Mouse (Mus musculus): ENCODE measurements around the gene Nfia. TPM values are rescaled to one million over a fixed set of nuclear protein-coding genes. Genes with fewer than 3 reads are reported as not detected.

Gene Nfia
- polyA plus RNA-seq, 1 experiment from 2014 or later = 52.9 TPM

DNA sequence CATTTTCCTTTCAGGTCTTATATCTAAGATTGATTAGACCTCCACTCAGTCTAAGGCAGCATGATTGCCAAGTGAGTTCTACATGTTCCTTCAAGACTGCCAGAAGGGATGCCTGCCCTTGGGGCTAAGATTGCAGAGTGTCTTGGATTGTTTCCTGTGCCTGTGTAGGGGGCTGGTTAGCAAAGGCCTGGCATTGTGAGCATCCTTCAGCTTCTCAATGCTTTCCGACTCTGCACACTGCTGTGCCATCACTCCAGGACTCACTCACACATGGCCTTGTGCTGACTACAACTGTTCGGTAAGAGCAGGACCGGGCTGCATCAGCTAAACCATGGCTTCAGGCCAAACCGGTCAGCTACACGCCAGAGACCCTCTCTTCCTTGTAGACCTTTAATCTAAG, 229.7 kb downstream of the Nfia start:
- 55% methylated on average over 5 of the region's 5 CpGs for WGBS
- Histone ChIP-seq H3K9me3 (ENCODE audit: control insufficient read depth, low read length) (no peaks in the 10 kb centered on the region), H3K36me3 (ENCODE audit: control insufficient read depth, insufficient read depth, low read length) (no peaks in the 10 kb centered on the region; the same call in 1 of the 2 replicates), H3K27ac (ENCODE audit: low read length) (no peak overlapping the region; the same call in 1 of the 2 replicates), H3K4me3 (ENCODE audit: low read length) (no peak overlapping the region), H3K4me2 (ENCODE audit: low read depth, low read length) (no peak overlapping the region), H3K27me3 (ENCODE audit: control insufficient read depth, insufficient read depth, low read depth, low read length) (no peaks in the 10 kb centered on the region), H3K9ac (ENCODE audit: low read length) (no peak overlapping the region), H3K4me1 (replicated peaks; ENCODE audit: control insufficient read depth, insufficient read depth, low read length) (peaks cover 38% of the 10 kb centered on the region)
- no peak for ATAC-seq (ENCODE audit: low read depth)

- Histone ChIP-seq H3K4me3 (ENCODE audit: low read length) (peak overlapping the region; percentile 16; the same call in 1 of the 2 replicates), H3K4me2 (ENCODE audit: low read depth, low read length) (peak overlapping the region; percentile 49), H3K4me1 (replicated peaks; ENCODE audit: control insufficient read depth, insufficient read depth, low read length) (peaks cover 38% of the 10 kb centered on the region), H3K9me3 (ENCODE audit: control insufficient read depth, low read length) (no peaks in the 10 kb centered on the region), H3K36me3 (ENCODE audit: control insufficient read depth, insufficient read depth, low read length) (no peaks in the 10 kb centered on the region; the same call in 1 of the 2 replicates), H3K27me3 (ENCODE audit: control insufficient read depth, insufficient read depth, low read depth, low read length) (no peaks in the 10 kb centered on the region), H3K9ac (ENCODE audit: low read length) (peak overlapping the region; percentile 59), H3K27ac (ENCODE audit: low read length) (peak overlapping the region; percentile 99)
- peak; percentile 87 for ATAC-seq (ENCODE audit: low read depth)
- WGBS = 11% methylated on average over 12 of the region's 12 CpGs
These were observed 231.0 kb downstream of the Nfia start for GRCm38 (mm10) chr4:98003323-98004107.

- Histone ChIP-seq H3K27ac (ENCODE audit: low read length) (peak overlapping the region; percentile 99), H3K4me3 (ENCODE audit: low read length) (peak overlapping the region; percentile 16; the same call in 1 of the 2 replicates), H3K36me3 (ENCODE audit: control insufficient read depth, insufficient read depth, low read length) (no peaks in the 10 kb centered on the region; the same call in 1 of the 2 replicates), H3K4me2 (ENCODE audit: low read depth, low read length) (peak overlapping the region; percentile 49), H3K9ac (ENCODE audit: low read length) (peak overlapping the region; percentile 59), H3K4me1 (replicated peaks; ENCODE audit: control insufficient read depth, insufficient read depth, low read length) (peaks cover 38% of the 10 kb centered on the region), H3K9me3 (ENCODE audit: control insufficient read depth, low read length) (no peaks in the 10 kb centered on the region), H3K27me3 (ENCODE audit: control insufficient read depth, insufficient read depth, low read depth, low read length) (no peaks in the 10 kb centered on the region)
- 2% methylated on average over 11 of the region's 11 CpGs for WGBS
- peak; percentile 94 for ATAC-seq (ENCODE audit: low read depth)
These were observed 231.6 kb downstream of the Nfia start for GRCm38 (mm10) chr4:98004108-98004625.

DNA sequence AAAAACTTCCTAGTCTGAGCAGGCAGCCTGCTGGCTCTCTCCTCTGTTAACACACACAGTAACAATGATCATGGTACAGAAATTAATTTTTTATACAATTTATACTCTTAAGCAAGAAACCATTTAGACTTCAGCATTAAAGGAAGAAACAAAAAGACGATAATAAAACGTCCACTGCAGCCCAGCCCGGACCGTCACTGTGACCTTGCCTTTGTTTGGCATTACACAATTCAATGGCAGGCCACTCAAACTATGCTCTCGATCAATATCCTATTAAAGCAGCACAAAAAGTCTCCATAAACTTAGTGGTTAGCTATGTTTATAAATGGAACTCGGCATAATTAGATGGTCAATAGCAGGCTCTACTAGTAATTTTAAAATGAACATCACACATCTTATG, 232.5 kb downstream of the Nfia start:
- Histone ChIP-seq H3K36me3 (ENCODE audit: control insufficient read depth, insufficient read depth, low read length) (no peaks in the 10 kb centered on the region; the same call in 1 of the 2 replicates), H3K27me3 (ENCODE audit: control insufficient read depth, insufficient read depth, low read depth, low read length) (no peaks in the 10 kb centered on the region), H3K4me3 (ENCODE audit: low read length) (no peak overlapping the region), H3K27ac (ENCODE audit: low read length) (peak overlapping the region; percentile 99), H3K4me1 (replicated peaks; ENCODE audit: control insufficient read depth, insufficient read depth, low read length) (peaks cover 38% of the 10 kb centered on the region), H3K9ac (ENCODE audit: low read length) (peak overlapping the region; percentile 59), H3K4me2 (ENCODE audit: low read depth, low read length) (peak overlapping the region; percentile 49; the same call in 1 of the 2 replicates), H3K9me3 (ENCODE audit: control insufficient read depth, low read length) (no peaks in the 10 kb centered on the region)
- no peak for ATAC-seq (ENCODE audit: low read depth)
- 62% methylated on average over 6 of the region's 6 CpGs for WGBS

- Histone ChIP-seq H3K4me3 (ENCODE audit: low read length) (no peak overlapping the region), H3K27ac (ENCODE audit: low read length) (no peak overlapping the region), H3K9me3 (ENCODE audit: control insufficient read depth, low read length) (no peaks in the 10 kb centered on the region), H3K4me1 (replicated peaks; ENCODE audit: control insufficient read depth, insufficient read depth, low read length) (peaks cover 18% of the 10 kb centered on the region), H3K9ac (ENCODE audit: low read length) (no peak overlapping the region), H3K27me3 (ENCODE audit: control insufficient read depth, insufficient read depth, low read depth, low read length) (no peaks in the 10 kb centered on the region), H3K36me3 (ENCODE audit: control insufficient read depth, insufficient read depth, low read length) (no peaks in the 10 kb centered on the region), H3K4me2 (ENCODE audit: low read depth, low read length) (no peak overlapping the region)
- 52% methylated on average over 4 of the region's 4 CpGs for WGBS
- ATAC-seq (ENCODE audit: low read depth) = no peak
These were observed 236.4 kb downstream of the Nfia start for GRCm38 (mm10) chr4:98008814-98009368.

DNA sequence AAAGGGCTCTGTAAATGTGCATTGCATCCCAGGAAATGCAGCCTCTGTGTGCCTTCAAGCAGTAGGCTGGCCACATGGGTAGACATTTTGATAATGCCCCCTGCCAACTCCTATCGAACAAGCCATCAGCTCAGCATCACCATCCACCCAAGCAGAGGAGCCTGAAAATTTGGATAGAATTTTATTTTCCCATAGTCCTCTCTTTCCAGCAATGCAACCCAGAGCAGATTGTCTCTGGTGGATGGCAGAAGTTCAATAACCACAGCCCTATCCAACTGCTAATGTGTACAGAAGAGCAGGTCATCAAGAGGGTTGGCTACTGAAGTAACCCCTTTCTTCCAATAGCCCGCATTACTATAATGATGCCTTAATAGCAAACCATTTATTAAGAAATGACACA, 237.4 kb downstream of the Nfia start:
- Histone ChIP-seq H3K27ac (ENCODE audit: low read length) (no peak overlapping the region), H3K27me3 (ENCODE audit: control insufficient read depth, insufficient read depth, low read depth, low read length) (no peaks in the 10 kb centered on the region), H3K4me2 (ENCODE audit: low read depth, low read length) (no peak overlapping the region), H3K4me1 (replicated peaks; ENCODE audit: control insufficient read depth, insufficient read depth, low read length) (peaks cover 7% of the 10 kb centered on the region), H3K9ac (ENCODE audit: low read length) (no peak overlapping the region), H3K9me3 (ENCODE audit: control insufficient read depth, low read length) (no peaks in the 10 kb centered on the region), H3K36me3 (ENCODE audit: control insufficient read depth, insufficient read depth, low read length) (no peaks in the 10 kb centered on the region), H3K4me3 (ENCODE audit: low read length) (no peak overlapping the region)
- WGBS = 84% methylated on average over 2 of the region's 2 CpGs
- ATAC-seq (ENCODE audit: low read depth) = no peak

DNA sequence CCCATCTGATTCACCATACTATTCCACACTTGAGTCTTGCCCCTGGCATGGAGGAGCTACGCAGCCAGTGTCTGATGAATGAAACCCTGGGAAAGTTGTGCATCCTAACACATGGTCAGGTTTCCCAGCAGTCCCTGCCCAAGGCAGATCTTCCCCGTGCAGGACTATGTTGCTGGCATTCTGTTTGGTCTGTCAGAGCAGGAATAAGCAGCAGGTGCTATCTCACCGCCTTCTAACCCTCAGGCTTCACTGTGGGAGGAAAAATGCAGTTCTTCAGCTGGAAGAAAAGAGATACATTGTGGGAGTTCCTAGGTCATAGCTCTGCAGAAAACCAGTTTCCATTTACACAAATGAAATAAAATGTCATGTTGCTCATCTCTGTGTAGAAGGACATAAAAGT, 247.3 kb downstream of the Nfia start:
- 84% methylated on average over 3 of the region's 3 CpGs for WGBS

GRCm38 (mm10) chr4:98020836-98021235, 248.3 kb downstream of the Nfia start:
- Histone ChIP-seq H3K36me3 (ENCODE audit: control insufficient read depth, insufficient read depth, low read length) (peaks cover 17% of the 10 kb centered on the region), H3K27ac (ENCODE audit: low read length) (no peak overlapping the region), H3K27me3 (ENCODE audit: control insufficient read depth, insufficient read depth, low read depth, low read length) (no peaks in the 10 kb centered on the region), H3K4me2 (ENCODE audit: low read depth, low read length) (no peak overlapping the region), H3K4me3 (ENCODE audit: low read length) (no peak overlapping the region), H3K4me1 (replicated peaks; ENCODE audit: control insufficient read depth, insufficient read depth, low read length) (no peaks in the 10 kb centered on the region), H3K9ac (ENCODE audit: low read length) (no peak overlapping the region), H3K9me3 (ENCODE audit: control insufficient read depth, low read length) (no peaks in the 10 kb centered on the region; the same call in 1 of the 2 replicates)
- WGBS = 90% methylated on average over 7 of the region's 7 CpGs
- ATAC-seq (ENCODE audit: low read depth) = no peak

More for the DNA sequence above, 247.3 kb downstream of the Nfia start:
- H3K4me2 ChIP-seq (ENCODE audit: low read depth, low read length) = no peak overlapping the region
- no peak overlapping the region for H3K27ac ChIP-seq (ENCODE audit: low read length)
- no peaks in the 10 kb centered on the region for H3K27me3 ChIP-seq (ENCODE audit: control insufficient read depth, insufficient read depth, low read depth, low read length)
- H3K4me1 ChIP-seq (replicated peaks; ENCODE audit: control insufficient read depth, insufficient read depth, low read length) = no peaks in the 10 kb centered on the region
- no peak overlapping the region for H3K4me3 ChIP-seq (ENCODE audit: low read length)
- H3K9ac ChIP-seq (ENCODE audit: low read length) = no peak overlapping the region
- no peak for ATAC-seq (ENCODE audit: low read depth)
- H3K36me3 ChIP-seq (ENCODE audit: control insufficient read depth, insufficient read depth, low read length) = peaks cover 18% of the 10 kb centered on the region
- H3K9me3 ChIP-seq (ENCODE audit: control insufficient read depth, low read length) = no peaks in the 10 kb centered on the region; the same call in 1 of the 2 replicates

DNA sequence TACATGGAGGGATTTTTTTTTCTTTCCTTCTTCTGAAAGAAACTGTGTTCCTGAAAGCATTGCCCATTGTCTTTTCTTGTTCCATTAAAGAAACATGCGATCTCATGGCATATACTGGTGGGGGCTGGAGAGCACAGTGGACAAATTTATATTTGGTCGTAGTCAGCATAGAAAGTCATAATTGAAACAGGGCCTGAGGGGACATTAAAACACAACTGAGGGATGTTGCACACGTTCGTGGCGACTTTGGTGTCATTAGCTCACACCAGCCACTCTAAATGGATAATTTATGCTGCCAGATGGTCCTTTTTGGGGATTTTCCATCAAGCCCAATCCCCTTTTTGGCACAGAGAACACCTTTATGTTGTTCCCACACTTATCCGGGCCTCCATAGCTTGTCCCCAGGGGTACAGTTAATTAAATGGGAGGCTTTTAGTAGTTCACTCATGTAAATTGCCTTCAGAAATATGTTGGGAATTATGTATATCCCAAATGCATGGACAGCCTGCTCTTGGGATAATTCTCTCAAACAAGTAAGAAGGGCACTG, 250.8 kb downstream of the Nfia start:
- no peaks in the 10 kb centered on the region for H3K4me1 ChIP-seq (replicated peaks; ENCODE audit: control insufficient read depth, insufficient read depth, low read length)
- H3K36me3 ChIP-seq (ENCODE audit: control insufficient read depth, insufficient read depth, low read length) = 0 out of 2 replicates have a peak, but pooled peaks cover 6% of the 10 kb centered on the region
- no peaks in the 10 kb centered on the region for H3K27me3 ChIP-seq (ENCODE audit: control insufficient read depth, insufficient read depth, low read depth, low read length)
- WGBS = 86% methylated on average over 6 of the region's 6 CpGs
- no peak overlapping the region for H3K4me3 ChIP-seq (ENCODE audit: low read length)
- no peak overlapping the region for H3K4me2 ChIP-seq (ENCODE audit: low read depth, low read length)
- ATAC-seq (ENCODE audit: low read depth) = no peak
- H3K9ac ChIP-seq (ENCODE audit: low read length) = no peak overlapping the region
- no peaks in the 10 kb centered on the region for H3K9me3 ChIP-seq (ENCODE audit: control insufficient read depth, low read length)
- H3K27ac ChIP-seq (ENCODE audit: low read length) = no peak overlapping the region
